Mouse (Mus musculus): Measurements from ENCODE around the gene Cntnap5a. TPM values are rescaled to one million over a fixed set of nuclear protein-coding genes. Genes with fewer than 3 reads are reported as not detected.

Gene Cntnap5a
- total and polyA plus RNA-seq, 3 experiments: not detected

- in situ Hi-C loops (cut with MboI; ENCODE audit: low pct_ligation_motif_present, low pct_unique_long_range_greater_than_20kb, low sequenced_read_pairs): no loop called here
- H3K4me2 ChIP-seq (ENCODE audit: insufficient read depth, low read depth, poor library complexity, severe bottlenecking): no peak overlapping the region
- no peak overlapping the region for H3K4me3 ChIP-seq (replicated peaks in 1 of 3; ENCODE audit: low read depth in 2 of 3, low read length in 2 of 3, poor library complexity in 1 of 3)
- H3K4me1 ChIP-seq (ENCODE audit: control insufficient read depth in 1 of 2, insufficient read depth in 2 of 2): no peaks in the 10 kb centered on the region
- no peaks in the 10 kb centered on the region for H3K27me3 ChIP-seq (replicated peaks)
- no peaks in the 10 kb centered on the region for H3K79me2 ChIP-seq (replicated peaks; ENCODE audit: control insufficient read depth, extremely low read depth, insufficient read depth, poor library complexity, severe bottlenecking)
- dilution Hi-C loops (cut with MboI; ENCODE audit: extremely low pct_ligation_motif_present, extremely low pct_unique_long_range_greater_than_20kb, low sequenced_read_pairs): no loop called here
- no peak overlapping the region for H3K27ac ChIP-seq (ENCODE audit: insufficient read depth, low read depth)
- no peaks in the 10 kb centered on the region for H3K36me3 ChIP-seq (replicated peaks in 1 of 2; ENCODE audit: control insufficient read depth in 1 of 2, insufficient read depth in 1 of 2, low read length in 1 of 2)
- TF ChIP-seq CTCF (conservative IDR thresholded peaks at IDR 0.05 in 1 of 2, IDR thresholded peaks at IDR 0.05 in 1 of 2; ENCODE audit: low read depth in 2 of 2, low read length in 2 of 2): no peak
- no peak for TF ChIP-seq ZNF384 (IDR thresholded peaks at IDR 0.05; ENCODE audit: low read depth, low read length)
- TF ChIP-seq POLR2A (IDR thresholded peaks at IDR 0.05; ENCODE audit: low read depth, low read length): no peak
- no peak for TF ChIP-seq HCFC1 (IDR thresholded peaks at IDR 0.05; ENCODE audit: low read depth, low read length)
- no peak for TF ChIP-seq SIN3A (IDR thresholded peaks at IDR 0.05; ENCODE audit: low read length)
- no peak for TF ChIP-seq EP300 (IDR thresholded peaks at IDR 0.05; ENCODE audit: low read length)
- TF ChIP-seq E2F4 (IDR thresholded peaks at IDR 0.05; ENCODE audit: insufficient replicate concordance, low read depth, low read length): no peak
- TF ChIP-seq PAX5 (IDR thresholded peaks at IDR 0.05; ENCODE audit: low read length): no peak
- no peak for TF ChIP-seq IRF4 (IDR thresholded peaks at IDR 0.05; ENCODE audit: low read depth, low read length)
- no peak for TF ChIP-seq TCF12 (IDR thresholded peaks at IDR 0.05; ENCODE audit: low read depth, low read length)
- TF ChIP-seq TBP (conservative IDR thresholded peaks at IDR 0.05; ENCODE audit: low read depth, low read length): no peak
- no peak for TF ChIP-seq MEF2A (IDR thresholded peaks at IDR 0.05; ENCODE audit: borderline replicate concordance, low read depth, low read length)
- TF ChIP-seq KAT2A (IDR thresholded peaks at IDR 0.05; ENCODE audit: insufficient replicate concordance, low read length): no peak
- no peak for TF ChIP-seq GABPA (IDR thresholded peaks at IDR 0.05; ENCODE audit: insufficient replicate concordance, low read depth, low read length)
- no peak for TF ChIP-seq CHD1 (IDR thresholded peaks at IDR 0.05; ENCODE audit: low read depth, low read length)
- H3K9ac ChIP-seq (ENCODE audit: insufficient read depth, low read depth): no peak overlapping the region
- H3K9me3 ChIP-seq (replicated peaks; ENCODE audit: low read length): peaks cover 38% of the 10 kb centered on the region
- no peak for DNase-seq (ENCODE audit: extremely low read depth)
These were observed 681.6 kb downstream of the Cntnap5a start for GRCm38 (mm10) chr1:116366171-116366570.

- H3K27me3 ChIP-seq (replicated peaks): no peaks in the 10 kb centered on the region
- H3K4me3 ChIP-seq (replicated peaks in 1 of 3; ENCODE audit: low read depth in 2 of 3, low read length in 2 of 3, poor library complexity in 1 of 3): no peak overlapping the region
- no peaks in the 10 kb centered on the region for H3K79me2 ChIP-seq (replicated peaks; ENCODE audit: control insufficient read depth, extremely low read depth, insufficient read depth, poor library complexity, severe bottlenecking)
- dilution Hi-C loops (cut with MboI; ENCODE audit: extremely low pct_ligation_motif_present, extremely low pct_unique_long_range_greater_than_20kb, low sequenced_read_pairs): no loop called here
- DNase-seq (ENCODE audit: extremely low read depth): no peak
- no peak for TF ChIP-seq RAD21 (IDR thresholded peaks at IDR 0.05; ENCODE audit: low read depth, low read length)
- TF ChIP-seq PAX5 (IDR thresholded peaks at IDR 0.05; ENCODE audit: low read length): no peak
- TF ChIP-seq POLR2A (IDR thresholded peaks at IDR 0.05; ENCODE audit: low read depth, low read length): no peak
- TF ChIP-seq SIN3A (IDR thresholded peaks at IDR 0.05; ENCODE audit: low read length): no peak
- no peak for TF ChIP-seq HCFC1 (IDR thresholded peaks at IDR 0.05; ENCODE audit: low read depth, low read length)
- TF ChIP-seq CTCF (conservative IDR thresholded peaks at IDR 0.05 in 1 of 2, IDR thresholded peaks at IDR 0.05 in 1 of 2; ENCODE audit: low read depth in 2 of 2, low read length in 2 of 2): no peak
- TF ChIP-seq MAZ (IDR thresholded peaks at IDR 0.05; ENCODE audit: low read depth, low read length): no peak
- TF ChIP-seq ZMIZ1 (IDR thresholded peaks at IDR 0.05; ENCODE audit: low read depth, low read length): no peak
- no peak for TF ChIP-seq ELF1 (IDR thresholded peaks at IDR 0.05; ENCODE audit: low read depth, low read length)
- no peak for TF ChIP-seq IRF4 (IDR thresholded peaks at IDR 0.05; ENCODE audit: low read depth, low read length)
- no peak for TF ChIP-seq CHD1 (IDR thresholded peaks at IDR 0.05; ENCODE audit: low read depth, low read length)
- TF ChIP-seq TBP (conservative IDR thresholded peaks at IDR 0.05; ENCODE audit: low read depth, low read length): no peak
- no peak for TF ChIP-seq MEF2A (IDR thresholded peaks at IDR 0.05; ENCODE audit: borderline replicate concordance, low read depth, low read length)
- H3K4me1 ChIP-seq (ENCODE audit: control insufficient read depth in 1 of 2, insufficient read depth in 2 of 2): no peaks in the 10 kb centered on the region
- H3K9me3 ChIP-seq (replicated peaks; ENCODE audit: low read length): peaks cover 38% of the 10 kb centered on the region
- in situ Hi-C loops (cut with MboI; ENCODE audit: low pct_ligation_motif_present, low pct_unique_long_range_greater_than_20kb, low sequenced_read_pairs): no loop called here
- H3K9ac ChIP-seq (ENCODE audit: insufficient read depth, low read depth): no peak overlapping the region
- H3K36me3 ChIP-seq (replicated peaks in 1 of 2; ENCODE audit: control insufficient read depth in 1 of 2, insufficient read depth in 1 of 2, low read length in 1 of 2): no peaks in the 10 kb centered on the region
- H3K27ac ChIP-seq (ENCODE audit: insufficient read depth, low read depth): no peak overlapping the region
- no peak overlapping the region for H3K4me2 ChIP-seq (ENCODE audit: insufficient read depth, low read depth, poor library complexity, severe bottlenecking)
These were observed 682.2 kb downstream of the Cntnap5a start for GRCm38 (mm10) chr1:116366806-116367205.
